10 mouse cellular contexts compared by ENCODE assay signal in genomic region chr1:76637268-76638009, GRCm38 (mm10).
DNase-seq lines count a peak whose midpoint lies in the region; ATAC-seq lines count a peak whose summit lies in the region.
"Had no signal": no experiment of that assay in that cellular context is flagged by ENCODE, and none has a peak within 500 bp of the region (broad histone marks: within the 10 kb centered on the region; RNA-seq: fewer than 3 reads in every experiment).

No protein-coding gene starts in this region.

- no peak for ATAC-seq in hindbrain, embryonic 11.5 days (ENCODE audit: low FRiP score)
- 0 out of 2 replicates have a peak, but pooled peaks have one; percentile 27 for ATAC-seq in midbrain, embryonic 11.5 days (ENCODE audit: low FRiP score)
- ATAC-seq in granulocyte monocyte progenitor cell, adult 5-6 weeks (replicated peaks; ENCODE audit: poor library complexity, severe bottlenecking) = no peak

- H3K9me3 ChIP-seq in hindbrain, embryonic 11.5 days (ENCODE audit: control insufficient read depth, low read length) = no peaks in the 10 kb centered on the region
- H3K9me3 ChIP-seq in midbrain, embryonic 11.5 days (ENCODE audit: control insufficient read depth, low read length) = no peaks in the 10 kb centered on the region

- no peak overlapping the region for H3K4me3 ChIP-seq in hindbrain, embryonic 11.5 days (ENCODE audit: low read depth, low read length)
- H3K4me3 ChIP-seq in midbrain, embryonic 11.5 days (ENCODE audit: low read depth, low read length) = peak overlapping the region; percentile 15; the same call in 1 of the 2 replicates

- no peaks in the 10 kb centered on the region for H3K4me1 ChIP-seq in hindbrain, embryonic 11.5 days (replicated peaks; ENCODE audit: control insufficient read depth, insufficient read depth, low read length)
- peaks cover 2% of the 10 kb centered on the region; the same call in 1 of the 2 replicates for H3K4me1 ChIP-seq in midbrain, embryonic 11.5 days (ENCODE audit: control insufficient read depth, insufficient read depth, low read length)

- H3K4me2 ChIP-seq in hindbrain, embryonic 11.5 days (replicated peaks; ENCODE audit: low read depth, low read length) = peak overlapping the region; percentile 4; the same call in 1 of the 2 replicates
- peak overlapping the region; percentile 32 for H3K4me2 ChIP-seq in midbrain, embryonic 11.5 days

- peak; percentile 83 for DNase-seq in brain, adult 2 months (ENCODE audit: low read depth, low spot score)
- peak; percentile 13 for DNase-seq in embryo, embryonic 11 days
- peak; percentile 36 for DNase-seq in hindbrain, embryonic 11.5 days (ENCODE audit: low spot score)
- peak; percentile 84 for DNase-seq in midbrain, embryonic 11.5 days (ENCODE audit: low spot score, missing footprints)
- no peak for DNase-seq in spleen, adult 12 weeks (ENCODE audit: low spot score)
- DNase-seq in natural killer cell, adult 2 months (ENCODE audit: low spot score in 2 of 2) = no peak
- no peak for DNase-seq in adrenal gland, postnatal 10 days
- DNase-seq: adrenal gland, postnatal 25 days; gastrocnemius, postnatal 14 days had no signal

- no peaks in the 10 kb centered on the region for H3K36me3 ChIP-seq in hindbrain, embryonic 11.5 days (ENCODE audit: control insufficient read depth, insufficient read depth, low read length)
- no peaks in the 10 kb centered on the region for H3K36me3 ChIP-seq in midbrain, embryonic 11.5 days (ENCODE audit: control insufficient read depth, insufficient read depth, low read length)

- no peak overlapping the region for H3K27ac ChIP-seq in hindbrain, embryonic 11.5 days (ENCODE audit: low read depth, low read length)
- H3K27ac ChIP-seq in midbrain, embryonic 11.5 days (ENCODE audit: low read depth, low read length) = no peak overlapping the region

- 45% methylated on average over 19 of the region's 19 CpGs for WGBS in hindbrain, embryonic 11.5 days
- 51% methylated on average over 19 of the region's 19 CpGs for WGBS in midbrain, embryonic 11.5 days

- H3K27me3 ChIP-seq in hindbrain, embryonic 11.5 days (ENCODE audit: control insufficient read depth, insufficient read depth, low read length) = no peaks in the 10 kb centered on the region
- no peaks in the 10 kb centered on the region for H3K27me3 ChIP-seq in midbrain, embryonic 11.5 days (ENCODE audit: control insufficient read depth, insufficient read depth, low read length)

- H3K9ac ChIP-seq in hindbrain, embryonic 11.5 days (ENCODE audit: low read depth, low read length) = peak overlapping the region; percentile 21; the same call in 1 of the 2 replicates
- H3K9ac ChIP-seq in midbrain, embryonic 11.5 days (ENCODE audit: low read length) = 0 out of 2 replicates have a peak overlapping the region, but pooled peaks have one; percentile 9

Comparison
In these comparisons a context has a peak if more than half of its experiments do, and no peak if none do; other contexts are left out.
1. DNase-seq: peak in brain, adult 2 months (single experiment), embryo, embryonic 11 days (single experiment), hindbrain, embryonic 11.5 days (single experiment) and midbrain, embryonic 11.5 days (single experiment); none in spleen, adult 12 weeks (single experiment), natural killer cell, adult 2 months (0 of 2) and adrenal gland, postnatal 10 days (single experiment).